Mouse (Mus musculus) intestine, embryonic 14.5 days (tissue): ENCODE measurements around the gene Tchhl1. TPM values are rescaled to one million over a fixed set of nuclear protein-coding genes. Genes with fewer than 3 reads are reported as not detected.
A peak's percentile ranks its signal among the peaks of the same experiment; 100 is the strongest.

Experiments used
- ATAC-seq: fragments of 200-750 bp; cut with Nextera tagmentation; replicated peaks from 2 replicates; pipeline ENCODE4 v1.8.0; 2017; ENCODE audit warnings: low read depth, moderate number of reproducible peaks, moderate TSS enrichment, moderate library complexity; ENCODE audit not compliant: low FRiP score, low TSS enrichment
- DNase-seq: peaks from one replicate; pipeline ENCODE4 v3.0.0-alpha.2; 2018; ENCODE audit warnings: low spot score
- H3K27ac ChIP-seq: fragments of 300-500 bp; sonication (generic); 2 replicates; pipeline ENCODE4 v1.5.1; 2014; ENCODE audit warnings: low read depth, mild to moderate bottlenecking, control low read depth
- H3K27me3 ChIP-seq: fragments of 300-500 bp; sonication (generic); replicated peaks from 2 replicates; pipeline ENCODE4 v1.6.1; 2014; ENCODE audit warnings: low read length, control low read depth; ENCODE audit not compliant: control insufficient read depth, insufficient read depth
- H3K36me3 ChIP-seq: fragments of 300-500 bp; sonication (generic); 2 replicates; pipeline ENCODE4 v1.6.1; 2014; ENCODE audit warnings: low read length, control low read depth; ENCODE audit not compliant: control insufficient read depth, insufficient read depth
- H3K4me1 ChIP-seq: fragments of 300-500 bp; sonication (generic); replicated peaks from 2 replicates; pipeline ENCODE4 v1.6.1; 2014; ENCODE audit warnings: low read length, control low read depth, mixed read lengths; ENCODE audit not compliant: control insufficient read depth, insufficient read depth
- H3K4me2 ChIP-seq: fragments of 300-500 bp; sonication (generic); 2 replicates; pipeline ENCODE4 v1.6.1; 2014; ENCODE audit warnings: low read length
- H3K4me3 ChIP-seq: fragments of 300-500 bp; sonication (generic); 2 replicates; pipeline ENCODE4 v1.5.1; 2014; ENCODE audit warnings: low read depth, low read length, control low read depth, mixed read lengths
- H3K9ac ChIP-seq: fragments of 300-500 bp; sonication (generic); 2 replicates; pipeline ENCODE4 v1.6.1; 2014; ENCODE audit warnings: mild to moderate bottlenecking, low read length
- H3K9me3 ChIP-seq: fragments of 300-500 bp; sonication (generic); 2 replicates; pipeline ENCODE4 v1.6.1; 2016; ENCODE audit warnings: low read length, control low read depth; ENCODE audit not compliant: control insufficient read depth
- WGBS: fragments of 180-500 bp; shearing (Covaris S2); extraction: QIAGEN DNeasy Blood & Tissue Kit; methylation state at CpG from one replicate; pipeline ENCODE4 v1.1.7; 2014; 5-methylcytosine and 5-hydroxymethylcytosine counted together
- polyA plus RNA-seq: library from polyadenylated mRNA; unstranded; fragments of >200 nt; fragmentation: Nextera tagmentation; extraction: Ambion mirVana; gene quantifications from 2 replicates; pipeline ENCODE4 v1.2.1, GENCODE M21; 2014

Gene Tchhl1
- polyA plus RNA-seq, 1 experiment from 2014 or later = not detected

GRCm38 (mm10) chr3:93447138-93447841 is 21.3 kb upstream of the Tchhl1 start:
- under 1% methylated on average over 59 of the region's 59 CpGs for WGBS
- Histone ChIP-seq H3K4me2 (peak overlapping the region; percentile 94), H3K36me3 (no peaks in the 10 kb centered on the region), H3K4me3 (peak overlapping the region; percentile 44), H3K9ac (peak overlapping the region; percentile 44), H3K9me3 (no peaks in the 10 kb centered on the region), H3K4me1 (peaks cover 12% of the 10 kb centered on the region; the same call in 1 of the 2 replicates), H3K27ac (peak overlapping the region; percentile 62), H3K27me3 (peaks cover 30% of the 10 kb centered on the region)
- DNase-seq = peak; percentile 88
- peak; percentile 66 for ATAC-seq

- no peak overlapping the region for H3K27ac ChIP-seq
- no peaks in the 10 kb centered on the region for H3K4me1 ChIP-seq
- DNase-seq (no peak), ATAC-seq (no peak)
- H3K4me2 ChIP-seq = no peak overlapping the region
- H3K36me3 ChIP-seq = no peaks in the 10 kb centered on the region
- H3K4me3 ChIP-seq = no peak overlapping the region
- 60% methylated on average over 3 of the region's 3 CpGs for WGBS
- no peaks in the 10 kb centered on the region for H3K27me3 ChIP-seq
- H3K9ac ChIP-seq = no peak overlapping the region
- no peaks in the 10 kb centered on the region for H3K9me3 ChIP-seq
These were observed 2.0 kb upstream of the Tchhl1 start for GRCm38 (mm10) chr3:93466556-93466955.

- H3K4me3 ChIP-seq = no peak overlapping the region
- H3K9ac ChIP-seq = no peak overlapping the region
- no peak for ATAC-seq
- no peaks in the 10 kb centered on the region for H3K4me1 ChIP-seq
- no peak overlapping the region for H3K27ac ChIP-seq
- H3K36me3 ChIP-seq = no peaks in the 10 kb centered on the region
- no peaks in the 10 kb centered on the region for H3K9me3 ChIP-seq
- no peaks in the 10 kb centered on the region for H3K27me3 ChIP-seq
- H3K4me2 ChIP-seq = no peak overlapping the region
- 77% methylated on average over 4 of the region's 4 CpGs for WGBS
- DNase-seq = no peak
These were observed 1.4 kb upstream of the Tchhl1 start for GRCm38 (mm10) chr3:93467130-93467529.

- ATAC-seq = no peak
- 79% methylated on average over 3 of the region's 3 CpGs for WGBS
- Histone ChIP-seq H3K36me3 (no peaks in the 10 kb centered on the region), H3K27me3 (no peaks in the 10 kb centered on the region), H3K27ac (no peak overlapping the region), H3K4me3 (no peak overlapping the region), H3K9me3 (no peaks in the 10 kb centered on the region), H3K4me1 (no peaks in the 10 kb centered on the region), H3K9ac (no peak overlapping the region), H3K4me2 (no peak overlapping the region)
- no peak for DNase-seq
These were observed 1.1 kb downstream of the Tchhl1 start for GRCm38 (mm10) chr3:93469629-93470028.

GRCm38 (mm10) chr3:93480053-93480452 is 11.5 kb downstream of the Tchhl1 start:
- no peaks in the 10 kb centered on the region for H3K9me3 ChIP-seq
- no peaks in the 10 kb centered on the region for H3K27me3 ChIP-seq
- no peaks in the 10 kb centered on the region for H3K4me1 ChIP-seq
- H3K9ac ChIP-seq = no peak overlapping the region
- ATAC-seq (no peak), DNase-seq (no peak)
- no peak overlapping the region for H3K4me2 ChIP-seq
- no peaks in the 10 kb centered on the region for H3K36me3 ChIP-seq
- no peak overlapping the region for H3K4me3 ChIP-seq
- no peak overlapping the region for H3K27ac ChIP-seq
- 86% methylated on average over 1 of the region's 1 CpGs for WGBS

GRCm38 (mm10) chr3:93481982-93482616 is 13.5 kb downstream of the Tchhl1 start:
- no peak for ATAC-seq
- no peak overlapping the region for H3K4me2 ChIP-seq
- no peak for DNase-seq
- 66% methylated on average over 2 of the region's 2 CpGs for WGBS
- no peaks in the 10 kb centered on the region for H3K9me3 ChIP-seq
- no peak overlapping the region for H3K4me3 ChIP-seq
- H3K27me3 ChIP-seq = no peaks in the 10 kb centered on the region
- H3K27ac ChIP-seq = no peak overlapping the region
- H3K36me3 ChIP-seq = no peaks in the 10 kb centered on the region
- H3K4me1 ChIP-seq = no peaks in the 10 kb centered on the region
- H3K9ac ChIP-seq = no peak overlapping the region

- Histone ChIP-seq H3K9ac (no peak overlapping the region), H3K4me1 (no peaks in the 10 kb centered on the region), H3K27me3 (no peaks in the 10 kb centered on the region), H3K4me2 (no peak overlapping the region), H3K36me3 (no peaks in the 10 kb centered on the region), H3K27ac (no peak overlapping the region), H3K4me3 (no peak overlapping the region), H3K9me3 (no peaks in the 10 kb centered on the region)
- no peak for ATAC-seq
- no peak for DNase-seq
- WGBS = 83% methylated on average over 3 of the region's 3 CpGs
These were observed 17.1 kb downstream of the Tchhl1 start for GRCm38 (mm10) chr3:93485611-93486010.

- no peaks in the 10 kb centered on the region for H3K9me3 ChIP-seq
- H3K9ac ChIP-seq = no peak overlapping the region
- H3K27ac ChIP-seq = no peak overlapping the region
- no peaks in the 10 kb centered on the region for H3K36me3 ChIP-seq
- no peaks in the 10 kb centered on the region for H3K4me1 ChIP-seq
- WGBS = 90% methylated on average over 2 of the region's 2 CpGs
- DNase-seq (no peak), ATAC-seq (no peak)
- no peaks in the 10 kb centered on the region for H3K27me3 ChIP-seq
- no peak overlapping the region for H3K4me3 ChIP-seq
- no peak overlapping the region for H3K4me2 ChIP-seq
These were observed 20.0 kb downstream of the Tchhl1 start for GRCm38 (mm10) chr3:93488541-93488940.

GRCm38 (mm10) chr3:93492176-93492575 is 23.6 kb downstream of the Tchhl1 start:
- no peak overlapping the region for H3K4me2 ChIP-seq
- no peak for ATAC-seq
- no peak for DNase-seq
- H3K36me3 ChIP-seq = no peaks in the 10 kb centered on the region
- no peaks in the 10 kb centered on the region for H3K9me3 ChIP-seq
- H3K9ac ChIP-seq = no peak overlapping the region
- H3K27me3 ChIP-seq = no peaks in the 10 kb centered on the region
- H3K27ac ChIP-seq = no peak overlapping the region
- WGBS = 80% methylated on average over 3 of the region's 3 CpGs
- no peak overlapping the region for H3K4me3 ChIP-seq
- no peaks in the 10 kb centered on the region for H3K4me1 ChIP-seq
